Mouse (Mus musculus) kidney, postnatal 0 days (tissue): ENCODE measurements around the gene Mettl23. TPM values are rescaled to one million over a fixed set of nuclear protein-coding genes. Genes with fewer than 3 reads are reported as not detected.

Experiments
- polyA plus RNA-seq: library from polyadenylated mRNA; unstranded; fragments of >200 nt; fragmentation: Nextera tagmentation; extraction: Ambion mirVana; gene quantifications from 2 replicates; pipeline ENCODE4 v1.2.1, GENCODE M21; 2015

Mettl23 gene
- polyA plus RNA-seq, 1 experiment from 2014 or later: 71.5 TPM

Other genes with a start within 250 kb of the Mettl23 start
- 8.8 and 9.0 TPM in 2 replicates for gene Rhbdf2, start 216.3 kb upstream of the Mettl23 start, polyA plus RNA-seq
- 1.3 and 1.4 TPM in 2 replicates for gene Prcd, start 189.7 kb upstream of the Mettl23 start, polyA plus RNA-seq
- gene Cygb, start 189.0 kb upstream of the Mettl23 start, polyA plus RNA-seq: 35.2 and 37.5 TPM in 2 replicates
- not detected in 2 replicates for gene St6galnac1, start 67.8 kb upstream of the Mettl23 start, polyA plus RNA-seq
- gene Mxra7, start 15.2 kb upstream of the Mettl23 start, polyA plus RNA-seq: 17.6 and 18.3 TPM in 2 replicates
- gene Jmjd6, start 171 bp downstream of the Mettl23 start, polyA plus RNA-seq: 52.8 and 54.1 TPM in 2 replicates
- gene Mfsd11, start 9.2 kb downstream of the Mettl23 start, polyA plus RNA-seq: 48.4 and 53.6 TPM in 2 replicates
- 664 and 665 TPM in 2 replicates for gene Srsf2, start 9.8 kb downstream of the Mettl23 start, polyA plus RNA-seq
- 0.24 TPM in 1 of 2 replicates, not detected in the other for gene Mgat5b, start 75.6 kb downstream of the Mettl23 start, polyA plus RNA-seq